In the genomic region with DNA sequence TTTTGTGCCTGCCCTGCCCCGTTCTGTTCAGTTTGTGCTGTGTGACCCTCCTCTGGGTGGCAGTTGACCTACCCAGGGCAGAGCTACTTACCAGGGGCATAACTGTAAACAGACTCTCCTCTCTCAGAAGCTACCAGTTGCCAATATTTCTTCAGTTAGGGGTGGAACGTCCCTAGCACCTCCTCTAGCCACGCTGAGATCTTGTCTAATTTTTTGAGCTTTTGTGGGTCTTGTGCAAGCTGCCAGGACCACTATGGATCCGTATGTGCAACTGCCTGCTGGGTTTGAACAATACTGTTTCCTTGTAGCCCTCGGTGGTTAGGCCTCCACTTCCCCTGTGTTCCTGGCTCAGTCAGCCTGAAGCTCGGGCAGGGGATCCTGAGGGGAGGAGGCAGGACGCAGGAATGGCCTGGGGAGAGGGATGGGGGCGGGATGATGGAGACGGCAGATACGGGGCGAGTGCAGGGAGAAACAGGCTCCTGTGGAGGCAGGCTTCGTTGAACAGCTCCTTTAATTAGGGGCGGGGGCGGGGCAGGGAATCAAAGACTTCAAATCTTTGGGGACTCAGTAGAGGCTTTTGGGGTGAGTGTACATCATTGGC, we compare ENCODE assay signal across 20 mouse cellular contexts. TPM values are rescaled to one million over a fixed set of nuclear protein-coding genes. Genes with fewer than 3 reads are reported as not detected.
DNase-seq lines count a peak whose midpoint lies in the region; ATAC-seq and TF ChIP-seq lines count a peak whose summit lies in the region.
"Had no signal": no experiment of that assay in that cellular context is flagged by ENCODE, and none has a peak within 500 bp of the region (broad histone marks: within the 10 kb centered on the region; RNA-seq: fewer than 3 reads in every experiment).

No protein-coding gene starts in this region.

- H3K9ac ChIP-seq in midbrain, embryonic 11.5 days (ENCODE audit: low read length) = no peak overlapping the region
- H3K9ac ChIP-seq in midbrain, embryonic 14.5 days (replicated peaks; ENCODE audit: low read length) = no peak overlapping the region
- H3K9ac ChIP-seq in embryonic facial prominence, embryonic 12.5 days = 0 out of 2 replicates have a peak overlapping the region, but pooled peaks have one; percentile 12
- H3K9ac ChIP-seq in limb, embryonic 14.5 days (ENCODE audit: low read depth, low read length, severe bottlenecking) = peak overlapping the region; percentile 36; the same call in 1 of the 2 replicates
- H3K9ac ChIP-seq: liver, embryonic 15.5 days had no signal

- no peak overlapping the region for H3K4me3 ChIP-seq in midbrain, embryonic 11.5 days (ENCODE audit: low read depth, low read length)
- H3K4me3 ChIP-seq in midbrain, embryonic 14.5 days (replicated peaks; ENCODE audit: low read depth, low read length) = no peak overlapping the region
- no peak overlapping the region for H3K4me3 ChIP-seq in embryonic facial prominence, embryonic 12.5 days
- H3K4me3 ChIP-seq in limb, embryonic 14.5 days (replicated peaks; ENCODE audit: low read length) = no peak overlapping the region
- H3K4me3 ChIP-seq: heart, embryonic 10.5 days; liver, embryonic 15.5 days had no signal

- H3K36me3 ChIP-seq in midbrain, embryonic 11.5 days (ENCODE audit: control insufficient read depth, insufficient read depth, low read length) = no peaks in the 10 kb centered on the region
- no peaks in the 10 kb centered on the region for H3K36me3 ChIP-seq in midbrain, embryonic 14.5 days (ENCODE audit: control insufficient read depth, insufficient read depth, low read length)
- H3K36me3 ChIP-seq in embryonic facial prominence, embryonic 12.5 days = no peaks in the 10 kb centered on the region
- no peaks in the 10 kb centered on the region for H3K36me3 ChIP-seq in limb, embryonic 14.5 days (ENCODE audit: control insufficient read depth, insufficient read depth, low read length)
- H3K36me3 ChIP-seq: heart, embryonic 10.5 days; liver, embryonic 15.5 days had no signal

- intact Hi-C loops in left cerebral cortex, postnatal 14 days (cut with DNase I) = no loop called here

- no peak overlapping the region for H3K27ac ChIP-seq in midbrain, embryonic 11.5 days (ENCODE audit: low read depth, low read length)
- no peak overlapping the region for H3K27ac ChIP-seq in midbrain, embryonic 14.5 days (replicated peaks; ENCODE audit: low read depth, low read length)
- H3K27ac ChIP-seq in embryonic facial prominence, embryonic 12.5 days = no peak overlapping the region
- H3K27ac ChIP-seq in limb, embryonic 14.5 days (replicated peaks; ENCODE audit: low read depth, low read length) = no peak overlapping the region
- H3K27ac ChIP-seq: heart, embryonic 10.5 days; liver, embryonic 15.5 days had no signal

- WGBS in midbrain, embryonic 11.5 days = 15% methylated on average over 14 of the region's 14 CpGs
- WGBS in midbrain, embryonic 14.5 days = 10% methylated on average over 14 of the region's 14 CpGs
- 6% methylated on average over 14 of the region's 14 CpGs for WGBS in embryonic facial prominence, embryonic 12.5 days
- WGBS in limb, embryonic 14.5 days = 13% methylated on average over 14 of the region's 14 CpGs

- no peaks in the 10 kb centered on the region for H3K9me3 ChIP-seq in midbrain, embryonic 11.5 days (ENCODE audit: control insufficient read depth, low read length)
- no peaks in the 10 kb centered on the region for H3K9me3 ChIP-seq in midbrain, embryonic 14.5 days (ENCODE audit: control insufficient read depth, low read length)
- no peaks in the 10 kb centered on the region for H3K9me3 ChIP-seq in embryonic facial prominence, embryonic 12.5 days
- no peaks in the 10 kb centered on the region for H3K9me3 ChIP-seq in limb, embryonic 14.5 days (ENCODE audit: control insufficient read depth, low read length)
- H3K9me3 ChIP-seq: heart, embryonic 10.5 days; liver, embryonic 15.5 days had no signal

- H3K4me2 ChIP-seq in midbrain, embryonic 11.5 days = no peak overlapping the region
- H3K4me2 ChIP-seq in midbrain, embryonic 14.5 days (ENCODE audit: low read length) = no peak overlapping the region
- 0 out of 2 replicates have a peak overlapping the region, but pooled peaks have one; percentile 7 for H3K4me2 ChIP-seq in embryonic facial prominence, embryonic 12.5 days (replicated peaks)
- H3K4me2 ChIP-seq in limb, embryonic 14.5 days (replicated peaks; ENCODE audit: low read depth, low read length, severe bottlenecking) = no peak overlapping the region
- H3K4me2 ChIP-seq: liver, embryonic 15.5 days had no signal

- DNase-seq in midbrain, embryonic 11.5 days (ENCODE audit: low spot score, missing footprints) = peak; percentile 68
- DNase-seq in midbrain, embryonic 14.5 days = no peak
- peak; percentile 40 for DNase-seq in MN1 (ENCODE audit: low spot score)
- DNase-seq in limb, embryonic 14.5 days (ENCODE audit: low spot score) = no peak
- DNase-seq in left cerebral cortex, postnatal 14 days (ENCODE audit: low spot score in 2 of 2) = no peak
- no peak for DNase-seq in layer of hippocampus, adult 8-10 months (ENCODE audit: low spot score in 2 of 2)
- DNase-seq: cerebellum, postnatal 10 days; embryo, embryonic 11 days; kidney, adult 18-20 months; kidney, postnatal 4 days; left cerebral cortex, postnatal 4 days; right cerebral cortex, postnatal 14 days; thymus, postnatal 25 days had no signal

- TF ChIP-seq POLR2A in limb, embryonic 14.5 days (IDR thresholded peaks at IDR 0.05; ENCODE audit: borderline replicate concordance, extremely low read depth, insufficient read depth, insufficient read length) = no peak

- no peaks in the 10 kb centered on the region for H3K27me3 ChIP-seq in midbrain, embryonic 11.5 days (ENCODE audit: control insufficient read depth, insufficient read depth, low read length)
- H3K27me3 ChIP-seq in midbrain, embryonic 14.5 days (ENCODE audit: control insufficient read depth, insufficient read depth, low read length) = no peaks in the 10 kb centered on the region
- H3K27me3 ChIP-seq in embryonic facial prominence, embryonic 12.5 days = no peaks in the 10 kb centered on the region
- H3K27me3 ChIP-seq in limb, embryonic 14.5 days (ENCODE audit: control insufficient read depth, insufficient read depth, low read length) = no peaks in the 10 kb centered on the region
- H3K27me3 ChIP-seq: liver, embryonic 15.5 days had no signal

- 0 out of 2 replicates have a peak, but pooled peaks cover 2% of the 10 kb centered on the region for H3K4me1 ChIP-seq in midbrain, embryonic 11.5 days (ENCODE audit: control insufficient read depth, insufficient read depth, low read length)
- 0 out of 2 replicates have a peak, but pooled peaks cover 3% of the 10 kb centered on the region for H3K4me1 ChIP-seq in midbrain, embryonic 14.5 days (ENCODE audit: control insufficient read depth, insufficient read depth, low read length)
- H3K4me1 ChIP-seq in embryonic facial prominence, embryonic 12.5 days = peaks cover 11% of the 10 kb centered on the region
- H3K4me1 ChIP-seq in limb, embryonic 14.5 days (ENCODE audit: control insufficient read depth, insufficient read depth, low read length) = peaks cover 13% of the 10 kb centered on the region

- no peak for ATAC-seq in midbrain, embryonic 11.5 days (ENCODE audit: low FRiP score)
- no peak for ATAC-seq in midbrain, embryonic 14.5 days (ENCODE audit: low FRiP score, low TSS enrichment)
- no peak for ATAC-seq in embryonic facial prominence, embryonic 12.5 days (ENCODE audit: insufficient number of reproducible peaks, insufficient read depth, low FRiP score, low TSS enrichment)
- ATAC-seq in limb, embryonic 14.5 days (ENCODE audit: low FRiP score, low read depth) = no peak
- ATAC-seq in CD4-positive, CD25-positive, alpha-beta regulatory T cell, adult 4 months = no peak

RNA-seq across cellular contexts. Expression of a gene that starts 49.9 kb away (rescaled TPM):
- not detected in 2 replicates for polyA plus RNA-seq in midbrain, embryonic 11.5 days (2014; fragmentation: Nextera tagmentation; extraction: Ambion mirVana)
- 0.08 TPM in 1 of 2 replicates, not detected in the other for polyA plus RNA-seq in midbrain, embryonic 14.5 days (2014; fragmentation: Nextera tagmentation; extraction: Ambion mirVana)
- polyA plus RNA-seq in embryonic facial prominence, embryonic 12.5 days (2016; fragmentation: Nextera tagmentation; extraction: Ambion mirVana) = 0.34 and 0.47 TPM in 2 replicates
- polyA plus RNA-seq in limb, embryonic 14.5 days (2012; rRNA removed) = 1.2 and 1.3 TPM in 2 replicates
- 1.6 and 1.8 TPM in 2 replicates for polyA plus RNA-seq in limb, embryonic 14.5 days (2014; fragmentation: Nextera tagmentation; extraction: Ambion mirVana)
- total RNA-seq in left cerebral cortex, postnatal 14 days (2021) = under 1 TPM; 0.13 to 0.30 TPM
- polyA plus RNA-seq in CD4-positive, CD25-positive, alpha-beta regulatory T cell, adult 4 months (2017; shearing (Covaris generic)) = under 1 TPM in 1 of 2 experiments, not detected in 1; 0.12 TPM
- under 1 TPM in 1 of 4 experiments, not detected in 3; 0.12 TPM for total RNA-seq in layer of hippocampus, adult 8-10 months (2022)
- total RNA-seq: gastrocnemius, adult 8-10 months; heart, postnatal 25 days; left cerebral cortex, postnatal 4 days; megakaryocyte-erythroid progenitor cell, adult 5-6 weeks had no signal

Comparison
In these comparisons a context has a peak if more than half of its experiments do, and no peak if none do; other contexts are left out.
1. DNase-seq: peak in midbrain, embryonic 11.5 days (single experiment) and MN1 (single experiment); none in midbrain, embryonic 14.5 days (single experiment), limb, embryonic 14.5 days (single experiment), left cerebral cortex, postnatal 14 days (0 of 2) and layer of hippocampus, adult 8-10 months (0 of 2).
2. H3K9ac ChIP-seq: peak in embryonic facial prominence, embryonic 12.5 days (single experiment) and limb, embryonic 14.5 days (single experiment); none in midbrain, embryonic 11.5 days (single experiment) and midbrain, embryonic 14.5 days (single experiment).